ENCODE assay signal across 26 mouse cellular contexts in genomic region chr2:127411126-127411525, GRCm38 (mm10). TPM values are rescaled to one million over a fixed set of nuclear protein-coding genes. Genes with fewer than 3 reads are reported as not detected.
DNase-seq lines count a peak whose midpoint lies in the region; ATAC-seq lines count a peak whose summit lies in the region.
"Had no signal": no experiment of that assay in that cellular context is flagged by ENCODE, and none has a peak within 500 bp of the region (broad histone marks: within the 10 kb centered on the region; RNA-seq: fewer than 3 reads in every experiment).

No protein-coding gene starts in this region.

- H3K4me3 ChIP-seq in heart, embryonic 14.5 days (ENCODE audit: control insufficient read depth in 1 of 2, insufficient read depth in 1 of 2, low read depth in 1 of 2, low read length in 2 of 2): no peak overlapping the region
- no peak overlapping the region for H3K4me3 ChIP-seq in heart, embryonic 16.5 days (ENCODE audit: low read length)
- H3K4me3 ChIP-seq in liver, embryonic 16.5 days (ENCODE audit: low read depth, low read length): no peak overlapping the region
- H3K4me3 ChIP-seq in liver, embryonic 11.5 days (ENCODE audit: low read depth, low read length): no peak overlapping the region
- H3K4me3 ChIP-seq: embryonic facial prominence, embryonic 13.5 days; embryonic facial prominence, embryonic 15.5 days; erythroblast, embryonic 14.5 days; forebrain, embryonic 10.5 days; forebrain, embryonic 12.5 days had no signal

- no peak for DNase-seq in heart, postnatal 4 days
- no peak for DNase-seq in heart, postnatal 25 days (ENCODE audit: low spot score)
- DNase-seq in liver, embryonic 11.5 days (ENCODE audit: low spot score): no peak
- DNase-seq: adrenal gland, adult 2 months; adrenal gland, postnatal 10 days; adrenal gland, postnatal 25 days; cerebellum, adult 11 months; cerebellum, adult 18-20 months; cerebellum, adult 8-10 months; cerebellum, adult 9-11 months; cerebellum, postnatal 14 days; cerebellum, postnatal 36 days; embryo, embryonic 11 days had no signal

- no peak overlapping the region for H3K9ac ChIP-seq in heart, embryonic 14.5 days (ENCODE audit: low read length)
- H3K9ac ChIP-seq in heart, embryonic 16.5 days (ENCODE audit: low read length): no peak overlapping the region
- no peak overlapping the region for H3K9ac ChIP-seq in liver, embryonic 16.5 days (ENCODE audit: low read depth, low read length)
- no peak overlapping the region for H3K9ac ChIP-seq in liver, embryonic 11.5 days (ENCODE audit: low read depth, low read length)
- H3K9ac ChIP-seq: embryonic facial prominence, embryonic 13.5 days; embryonic facial prominence, embryonic 15.5 days; forebrain, embryonic 12.5 days had no signal

- no peaks in the 10 kb centered on the region for H3K9me3 ChIP-seq in heart, embryonic 14.5 days (ENCODE audit: control insufficient read depth, low read length)
- no peaks in the 10 kb centered on the region for H3K9me3 ChIP-seq in heart, embryonic 16.5 days (replicated peaks; ENCODE audit: control insufficient read depth, low read length)
- H3K9me3 ChIP-seq in liver, embryonic 16.5 days (replicated peaks; ENCODE audit: control insufficient read depth, low read length): no peaks in the 10 kb centered on the region
- no peaks in the 10 kb centered on the region for H3K9me3 ChIP-seq in liver, embryonic 11.5 days (ENCODE audit: control insufficient read depth, low read length)
- H3K9me3 ChIP-seq: embryonic facial prominence, embryonic 13.5 days; embryonic facial prominence, embryonic 15.5 days; forebrain, embryonic 10.5 days; forebrain, embryonic 12.5 days had no signal

- ATAC-seq in heart, embryonic 14.5 days (ENCODE audit: insufficient number of reproducible peaks, insufficient read depth, low FRiP score, low read depth): peak; percentile 64; the same call in 1 of the 2 replicates
- ATAC-seq in heart, embryonic 16.5 days (replicated peaks; ENCODE audit: extremely low read depth, insufficient read depth, low FRiP score): peak; percentile 85
- peak; percentile 19; the same call in 1 of the 2 replicates for ATAC-seq in liver, embryonic 16.5 days (ENCODE audit: low read depth)
- no peak for ATAC-seq in liver, embryonic 11.5 days (replicated peaks; ENCODE audit: low FRiP score)
- ATAC-seq: forebrain, embryonic 14.5 days had no signal

- peaks cover 6 to 10% of the 10 kb centered on the region in 2 experiments; a peak in 3 of 4 replicates for H3K4me1 ChIP-seq in heart, embryonic 14.5 days (ENCODE audit: control insufficient read depth in 2 of 2, insufficient read depth in 2 of 2, low read length in 2 of 2)
- H3K4me1 ChIP-seq in heart, embryonic 16.5 days (ENCODE audit: control insufficient read depth, insufficient read depth, low read length): peaks cover 14% of the 10 kb centered on the region
- no peaks in the 10 kb centered on the region for H3K4me1 ChIP-seq in liver, embryonic 16.5 days (ENCODE audit: control insufficient read depth, low read depth, low read length)
- H3K4me1 ChIP-seq in liver, embryonic 11.5 days (replicated peaks; ENCODE audit: control insufficient read depth, insufficient read depth, low read length): no peaks in the 10 kb centered on the region
- H3K4me1 ChIP-seq: embryonic facial prominence, embryonic 13.5 days; embryonic facial prominence, embryonic 15.5 days; forebrain, embryonic 10.5 days; forebrain, embryonic 12.5 days had no signal

- no peaks in the 10 kb centered on the region for H3K36me3 ChIP-seq in heart, embryonic 14.5 days (ENCODE audit: control insufficient read depth, insufficient read depth, low read length)
- H3K36me3 ChIP-seq in heart, embryonic 16.5 days (ENCODE audit: control insufficient read depth, insufficient read depth): no peaks in the 10 kb centered on the region
- no peaks in the 10 kb centered on the region for H3K36me3 ChIP-seq in liver, embryonic 16.5 days (ENCODE audit: control insufficient read depth, insufficient read depth)
- H3K36me3 ChIP-seq in liver, embryonic 11.5 days (ENCODE audit: control insufficient read depth, insufficient read depth, low read length): no peaks in the 10 kb centered on the region
- H3K36me3 ChIP-seq: embryonic facial prominence, embryonic 13.5 days; embryonic facial prominence, embryonic 15.5 days; forebrain, embryonic 10.5 days; forebrain, embryonic 12.5 days had no signal

- intact Hi-C loops in heart, postnatal 25 days (cut with DNase I): no loop called here

- no peak overlapping the region for H3K4me2 ChIP-seq in heart, embryonic 14.5 days (ENCODE audit: low read length)
- H3K4me2 ChIP-seq in heart, embryonic 16.5 days (ENCODE audit: low read depth, low read length): no peak overlapping the region
- no peak overlapping the region for H3K4me2 ChIP-seq in liver, embryonic 16.5 days (ENCODE audit: low read depth, low read length)
- no peak overlapping the region for H3K4me2 ChIP-seq in liver, embryonic 11.5 days
- H3K4me2 ChIP-seq: embryonic facial prominence, embryonic 13.5 days; embryonic facial prominence, embryonic 15.5 days; forebrain, embryonic 12.5 days had no signal

- WGBS in heart, embryonic 14.5 days: 49% methylated on average over 6 of the region's 6 CpGs
- WGBS in heart, embryonic 16.5 days: 39% methylated on average over 6 of the region's 6 CpGs
- WGBS in liver, embryonic 16.5 days (ENCODE audit: insufficient replicate concordance): 74% methylated on average over 6 of the region's 6 CpGs
- WGBS in liver, embryonic 11.5 days: 79% methylated on average over 6 of the region's 6 CpGs

- H3K27ac ChIP-seq in heart, embryonic 14.5 days (replicated peaks in 1 of 2; ENCODE audit: control insufficient read depth in 1 of 2, insufficient read depth in 1 of 2, low read depth in 2 of 2, low read length in 2 of 2): no peak overlapping the region
- peak overlapping the region; percentile 73 for H3K27ac ChIP-seq in heart, embryonic 16.5 days (ENCODE audit: low read length)
- H3K27ac ChIP-seq in liver, embryonic 16.5 days (ENCODE audit: low read length): no peak overlapping the region
- no peak overlapping the region for H3K27ac ChIP-seq in liver, embryonic 11.5 days (ENCODE audit: low read depth, low read length)
- H3K27ac ChIP-seq: embryonic facial prominence, embryonic 13.5 days; embryonic facial prominence, embryonic 15.5 days; forebrain, embryonic 10.5 days; forebrain, embryonic 12.5 days had no signal

- H3K27me3 ChIP-seq in heart, embryonic 14.5 days (ENCODE audit: control insufficient read depth, insufficient read depth, low read length): no peaks in the 10 kb centered on the region
- H3K27me3 ChIP-seq in heart, embryonic 16.5 days (ENCODE audit: control insufficient read depth, insufficient read depth, low read length): no peaks in the 10 kb centered on the region
- peaks cover 3% of the 10 kb centered on the region; the same call in 1 of the 2 replicates for H3K27me3 ChIP-seq in liver, embryonic 16.5 days (ENCODE audit: control insufficient read depth, insufficient read depth, low read depth, low read length)
- H3K27me3 ChIP-seq in liver, embryonic 11.5 days (replicated peaks; ENCODE audit: control insufficient read depth, insufficient read depth, low read length): no peaks in the 10 kb centered on the region
- H3K27me3 ChIP-seq: embryonic facial prominence, embryonic 13.5 days; embryonic facial prominence, embryonic 15.5 days had no signal

RNA-seq across cellular contexts. Expression of gene Gpat2, which starts 13.9 kb away (rescaled TPM):
- polyA plus RNA-seq in heart, embryonic 14.5 days (2014; fragmentation: Nextera tagmentation; extraction: Ambion mirVana): 0.22 TPM in 2 replicates
- under 1 TPM in 1 of 2 experiments, not detected in 1; 0.10 TPM for total RNA-seq in heart, postnatal 4 days (2021)
- polyA plus RNA-seq in heart, embryonic 16.5 days (2015; fragmentation: Nextera tagmentation; extraction: Ambion mirVana): 0.35 and 0.44 TPM in 2 replicates
- total RNA-seq in heart, postnatal 25 days (2021): not detected
- polyA plus RNA-seq in liver, embryonic 16.5 days (2015; fragmentation: Nextera tagmentation; extraction: Ambion mirVana): 0.28 and 0.38 TPM in 2 replicates
- polyA plus RNA-seq in liver, embryonic 11.5 days (2014; fragmentation: Nextera tagmentation; extraction: Ambion mirVana): 0.43 and 0.92 TPM in 2 replicates
- total RNA-seq: common myeloid progenitor, adult 5-6 weeks; MEL had no signal
- polyA plus RNA-seq: embryonic facial prominence, embryonic 11.5 days; forebrain, embryonic 14.5 days had no signal

RNA-seq across cellular contexts. Expression of gene Fahd2a, which starts 33.2 kb away (rescaled TPM):
- 31.9 and 32.6 TPM in 2 replicates for polyA plus RNA-seq in heart, embryonic 14.5 days (2014; fragmentation: Nextera tagmentation; extraction: Ambion mirVana)
- 10 to 100 TPM; 20.4 to 21.0 TPM for total RNA-seq in heart, postnatal 4 days (2021)
- polyA plus RNA-seq in heart, embryonic 16.5 days (2015; fragmentation: Nextera tagmentation; extraction: Ambion mirVana): 27.8 and 31.8 TPM in 2 replicates
- 10 to 100 TPM; 36.8 to 37.5 TPM for total RNA-seq in heart, postnatal 25 days (2021)
- 15.6 and 15.8 TPM in 2 replicates for polyA plus RNA-seq in liver, embryonic 16.5 days (2015; fragmentation: Nextera tagmentation; extraction: Ambion mirVana)
- 16.6 and 19.9 TPM in 2 replicates for polyA plus RNA-seq in liver, embryonic 11.5 days (2014; fragmentation: Nextera tagmentation; extraction: Ambion mirVana)

RNA-seq across cellular contexts. Expression of gene Adra2b, which starts 48.1 kb away (rescaled TPM):
- polyA plus RNA-seq in heart, embryonic 14.5 days (2014; fragmentation: Nextera tagmentation; extraction: Ambion mirVana): 1.1 and 1.2 TPM in 2 replicates
- under 1 TPM; 0.32 to 0.33 TPM for total RNA-seq in heart, postnatal 4 days (2021)
- 1.3 and 1.4 TPM in 2 replicates for polyA plus RNA-seq in heart, embryonic 16.5 days (2015; fragmentation: Nextera tagmentation; extraction: Ambion mirVana)
- total RNA-seq in heart, postnatal 25 days (2021): under 1 TPM; 0.61 to 0.88 TPM
- 16.7 and 19.2 TPM in 2 replicates for polyA plus RNA-seq in liver, embryonic 16.5 days (2015; fragmentation: Nextera tagmentation; extraction: Ambion mirVana)
- 20.1 and 20.7 TPM in 2 replicates for polyA plus RNA-seq in liver, embryonic 11.5 days (2014; fragmentation: Nextera tagmentation; extraction: Ambion mirVana)
- total RNA-seq: MEL had no signal
- polyA plus RNA-seq: C2C12 had no signal
